Mouse (Mus musculus): ENCODE data around the gene Mrgpre. TPM values are rescaled to one million over a fixed set of nuclear protein-coding genes. Genes with fewer than 3 reads are reported as not detected.

Mrgpre gene
- polyA plus RNA-seq, 1 experiment from 2014 or later, result 14.1 TPM

GRCm38 (mm10) chr7:143822375-143823265 lies 38.3 kb upstream of the Mrgpre start, which contains the start of the genes Nadsyn1 and Dhcr7:
TSS of gene Nadsyn1 (minus strand) at chr7:143822849.
TSS of gene Dhcr7 (plus strand) at chr7:143823145.
- Histone ChIP-seq H3K9me3 (replicated peaks; ENCODE audit: control insufficient read depth, low read length, poor library complexity, severe bottlenecking) (no peaks in the 10 kb centered on the region), H3K36me3 (ENCODE audit: control insufficient read depth, insufficient read depth, low read length) (peaks cover 2% of the 10 kb centered on the region; the same call in 1 of the 2 replicates), H3K4me3 (ENCODE audit: low read depth, low read length) (peak within 1 kb of the TSS; percentile 62), H3K4me2 (ENCODE audit: low read length) (peak within 1 kb of the TSS; percentile 59), H3K27me3 (ENCODE audit: control insufficient read depth, insufficient read depth, low read depth, low read length) (no peaks in the 10 kb centered on the region), H3K27ac (ENCODE audit: low read length) (peak within 1 kb of the TSS; percentile 84), H3K9ac (ENCODE audit: low read depth, low read length) (peak within 1 kb of the TSS; percentile 63), H3K4me1 (ENCODE audit: control insufficient read depth, insufficient read depth, low read length) (peaks cover 11% of the 10 kb centered on the region)
- under 1% methylated on average over 40 of the region's 40 CpGs for WGBS
- ATAC-seq, result peak; percentile 97

GRCm38 (mm10) chr7:143821241-143821640 lies 36.9 kb upstream of the Mrgpre start:
- Histone ChIP-seq H3K4me3 (ENCODE audit: low read depth, low read length) (no peak overlapping the region), H3K36me3 (ENCODE audit: control insufficient read depth, insufficient read depth, low read length) (peaks cover 2% of the 10 kb centered on the region; the same call in 1 of the 2 replicates), H3K4me1 (ENCODE audit: control insufficient read depth, insufficient read depth, low read length) (peaks cover 11% of the 10 kb centered on the region), H3K9me3 (replicated peaks; ENCODE audit: control insufficient read depth, low read length, poor library complexity, severe bottlenecking) (no peaks in the 10 kb centered on the region), H3K27ac (ENCODE audit: low read length) (no peak overlapping the region), H3K4me2 (ENCODE audit: low read length) (no peak overlapping the region), H3K9ac (ENCODE audit: low read depth, low read length) (no peak overlapping the region), H3K27me3 (ENCODE audit: control insufficient read depth, insufficient read depth, low read depth, low read length) (no peaks in the 10 kb centered on the region)
- 93% methylated on average over 2 of the region's 2 CpGs for WGBS
- ATAC-seq, result no peak

- ATAC-seq, result no peak
- H3K36me3 ChIP-seq (ENCODE audit: control insufficient read depth, insufficient read depth, low read length), result peaks cover 2% of the 10 kb centered on the region
- no peaks in the 10 kb centered on the region for H3K27me3 ChIP-seq (ENCODE audit: control insufficient read depth, insufficient read depth, low read depth, low read length)
- H3K4me2 ChIP-seq (ENCODE audit: low read length), result no peak overlapping the region
- H3K9me3 ChIP-seq (replicated peaks; ENCODE audit: control insufficient read depth, low read length, poor library complexity, severe bottlenecking), result no peaks in the 10 kb centered on the region
- H3K27ac ChIP-seq (ENCODE audit: low read length), result no peak overlapping the region
- peaks cover 11% of the 10 kb centered on the region for H3K4me1 ChIP-seq (ENCODE audit: control insufficient read depth, insufficient read depth, low read length)
- H3K4me3 ChIP-seq (ENCODE audit: low read depth, low read length), result no peak overlapping the region
- WGBS, result 82% methylated on average over 4 of the region's 4 CpGs
- H3K9ac ChIP-seq (ENCODE audit: low read depth, low read length), result no peak overlapping the region
Observed at GRCm38 (mm10) chr7:143819201-143819600, 34.9 kb upstream of the Mrgpre start.

GRCm38 (mm10) chr7:143808909-143809308 lies 24.6 kb upstream of the Mrgpre start:
- H3K4me1 ChIP-seq (ENCODE audit: control insufficient read depth, insufficient read depth, low read length), result no peaks in the 10 kb centered on the region
- H3K4me2 ChIP-seq (ENCODE audit: low read length), result no peak overlapping the region
- H3K4me3 ChIP-seq (ENCODE audit: low read depth, low read length), result no peak overlapping the region
- H3K36me3 ChIP-seq (ENCODE audit: control insufficient read depth, insufficient read depth, low read length), result peaks cover 3% of the 10 kb centered on the region
- ATAC-seq, result no peak
- no peak overlapping the region for H3K27ac ChIP-seq (ENCODE audit: low read length)
- no peak overlapping the region for H3K9ac ChIP-seq (ENCODE audit: low read depth, low read length)
- 47% methylated on average over 1 of the region's 1 CpGs for WGBS
- H3K9me3 ChIP-seq (replicated peaks; ENCODE audit: control insufficient read depth, low read length, poor library complexity, severe bottlenecking), result no peaks in the 10 kb centered on the region
- no peaks in the 10 kb centered on the region for H3K27me3 ChIP-seq (ENCODE audit: control insufficient read depth, insufficient read depth, low read depth, low read length)

GRCm38 (mm10) chr7:143805199-143805624 lies 20.9 kb upstream of the Mrgpre start:
- H3K4me2 ChIP-seq (ENCODE audit: low read length), result no peak overlapping the region
- no peaks in the 10 kb centered on the region for H3K4me1 ChIP-seq (ENCODE audit: control insufficient read depth, insufficient read depth, low read length)
- 79% methylated on average over 5 of the region's 5 CpGs for WGBS
- H3K27ac ChIP-seq (ENCODE audit: low read length), result no peak overlapping the region
- no peak overlapping the region for H3K9ac ChIP-seq (ENCODE audit: low read depth, low read length)
- H3K4me3 ChIP-seq (ENCODE audit: low read depth, low read length), result no peak overlapping the region
- no peaks in the 10 kb centered on the region for H3K9me3 ChIP-seq (replicated peaks; ENCODE audit: control insufficient read depth, low read length, poor library complexity, severe bottlenecking)
- H3K36me3 ChIP-seq (ENCODE audit: control insufficient read depth, insufficient read depth, low read length), result peaks cover 2% of the 10 kb centered on the region; the same call in 1 of the 2 replicates
- no peak for ATAC-seq
- H3K27me3 ChIP-seq (ENCODE audit: control insufficient read depth, insufficient read depth, low read depth, low read length), result no peaks in the 10 kb centered on the region

GRCm38 (mm10) chr7:143801195-143802065 lies 17.1 kb upstream of the Mrgpre start:
- WGBS, result 91% methylated on average over 8 of the region's 8 CpGs

GRCm38 (mm10) chr7:143800770-143801169 lies 16.5 kb upstream of the Mrgpre start:
- H3K36me3 ChIP-seq (ENCODE audit: control insufficient read depth, insufficient read depth, low read length), result peaks cover 29% of the 10 kb centered on the region
- 87% methylated on average over 1 of the region's 1 CpGs for WGBS
- no peak overlapping the region for H3K9ac ChIP-seq (ENCODE audit: low read depth, low read length)
- H3K4me2 ChIP-seq (ENCODE audit: low read length), result no peak overlapping the region
- no peak overlapping the region for H3K4me3 ChIP-seq (ENCODE audit: low read depth, low read length)
- no peak for ATAC-seq
- H3K9me3 ChIP-seq (replicated peaks; ENCODE audit: control insufficient read depth, low read length, poor library complexity, severe bottlenecking), result no peaks in the 10 kb centered on the region
- no peaks in the 10 kb centered on the region for H3K27me3 ChIP-seq (ENCODE audit: control insufficient read depth, insufficient read depth, low read depth, low read length)
- H3K27ac ChIP-seq (ENCODE audit: low read length), result no peak overlapping the region
- no peaks in the 10 kb centered on the region for H3K4me1 ChIP-seq (ENCODE audit: control insufficient read depth, insufficient read depth, low read length)

More at GRCm38 (mm10) chr7:143801195-143802065, 17.1 kb upstream of the Mrgpre start:
- Histone ChIP-seq H3K4me3 (ENCODE audit: low read depth, low read length) (no peak overlapping the region), H3K9me3 (replicated peaks; ENCODE audit: control insufficient read depth, low read length, poor library complexity, severe bottlenecking) (no peaks in the 10 kb centered on the region), H3K4me2 (ENCODE audit: low read length) (no peak overlapping the region), H3K36me3 (ENCODE audit: control insufficient read depth, insufficient read depth, low read length) (peaks cover 26% of the 10 kb centered on the region), H3K9ac (ENCODE audit: low read depth, low read length) (no peak overlapping the region), H3K27ac (ENCODE audit: low read length) (no peak overlapping the region), H3K4me1 (ENCODE audit: control insufficient read depth, insufficient read depth, low read length) (no peaks in the 10 kb centered on the region), H3K27me3 (ENCODE audit: control insufficient read depth, insufficient read depth, low read depth, low read length) (no peaks in the 10 kb centered on the region)
- no peak for ATAC-seq

- Histone ChIP-seq H3K4me1 (ENCODE audit: control insufficient read depth, insufficient read depth, low read length) (no peaks in the 10 kb centered on the region), H3K4me3 (ENCODE audit: low read depth, low read length) (no peak overlapping the region), H3K9ac (ENCODE audit: low read depth, low read length) (no peak overlapping the region), H3K27me3 (ENCODE audit: control insufficient read depth, insufficient read depth, low read depth, low read length) (no peaks in the 10 kb centered on the region), H3K36me3 (ENCODE audit: control insufficient read depth, insufficient read depth, low read length) (peaks cover 31% of the 10 kb centered on the region), H3K9me3 (replicated peaks; ENCODE audit: control insufficient read depth, low read length, poor library complexity, severe bottlenecking) (no peaks in the 10 kb centered on the region), H3K27ac (ENCODE audit: low read length) (no peak overlapping the region), H3K4me2 (ENCODE audit: low read length) (no peak overlapping the region)
- no peak for ATAC-seq
- WGBS, result 93% methylated on average over 4 of the region's 4 CpGs
Observed at GRCm38 (mm10) chr7:143798783-143799182, 14.5 kb upstream of the Mrgpre start.

Data from midbrain, embryonic 16.5 days (tissue).